Mouse (Mus musculus): ENCODE measurements around the gene Trp53.
"Not testable (repeated sequence)": the region's sequence is repeated elsewhere in the genome, so short reads cannot be mapped to it uniquely, and the experiment has no call there.

Gene Trp53

GRCm38 (mm10) chr11:69580091-69580514 lies at the start of gene Trp53, which contains the start of gene Wrap53:
Trp53 (plus strand) TSS chr11:69580359.
Wrap53 (minus strand) TSS chr11:69580255.
- DNase-seq: peak; percentile 95

- not testable (repeated sequence) for DNase-seq
These were observed 49.4 kb upstream of the Trp53 start for GRCm38 (mm10) chr11:69530755-69531154.

- no peak for DNase-seq
These were observed 47.5 kb upstream of the Trp53 start for GRCm38 (mm10) chr11:69532480-69533150.

GRCm38 (mm10) chr11:69534990-69535389 lies 45.2 kb upstream of the Trp53 start:
- DNase-seq: no peak

GRCm38 (mm10) chr11:69540700-69541099 lies 39.5 kb upstream of the Trp53 start:
- no peak for DNase-seq

GRCm38 (mm10) chr11:69541741-69542140 lies 38.4 kb upstream of the Trp53 start:
- DNase-seq: not testable (repeated sequence)

- no peak for DNase-seq
These were observed 36.6 kb upstream of the Trp53 start for GRCm38 (mm10) chr11:69543598-69543997.

GRCm38 (mm10) chr11:69545957-69546356 lies 34.2 kb upstream of the Trp53 start:
- no peak for DNase-seq

GRCm38 (mm10) chr11:69546423-69547053 lies 33.6 kb upstream of the Trp53 start:
- DNase-seq: peak; percentile 70

- DNase-seq: no peak
These were observed 33.1 kb upstream of the Trp53 start for GRCm38 (mm10) chr11:69547071-69547470.

GRCm38 (mm10) chr11:69549060-69549656 lies 31.0 kb upstream of the Trp53 start, which contains the start of gene Dnah2:
Dnah2 (minus strand) TSS chr11:69549110.
- DNase-seq: no peak

GRCm38 (mm10) chr11:69551310-69551709 lies 28.8 kb upstream of the Trp53 start:
- no peak for DNase-seq

- DNase-seq: no peak
These were observed 27.4 kb upstream of the Trp53 start for GRCm38 (mm10) chr11:69552622-69553340.

GRCm38 (mm10) chr11:69553341-69553721 lies 26.8 kb upstream of the Trp53 start:
- no peak for DNase-seq

GRCm38 (mm10) chr11:69554539-69555140 lies 25.5 kb upstream of the Trp53 start:
- DNase-seq: no peak

GRCm38 (mm10) chr11:69557381-69557958 lies 22.7 kb upstream of the Trp53 start:
- DNase-seq: no peak

- DNase-seq: no peak
These were observed 21.4 kb upstream of the Trp53 start for GRCm38 (mm10) chr11:69558756-69559155.

- DNase-seq: no peak
These were observed 21.0 kb upstream of the Trp53 start for GRCm38 (mm10) chr11:69559183-69559582.

GRCm38 (mm10) chr11:69559851-69560765 lies 20.1 kb upstream of the Trp53 start, which contains the start of gene Efnb3:
Efnb3 (minus strand) TSS chr11:69560205.
- no peak for DNase-seq

- DNase-seq: no peak
These were observed 19.0 kb upstream of the Trp53 start for GRCm38 (mm10) chr11:69560896-69561854.

Measured in cerebellum, adult 9-10 months (tissue).